Mouse (Mus musculus) cerebellum, adult 2 months (tissue): ENCODE data around the gene Fam114a1.

Experiments
- CTCF ChIP-seq: fragments of 200-500 bp; IDR thresholded peaks from 2 replicates; pipeline ENCODE4 v1.5.1; 2011; ENCODE audit warnings: low read depth, mild to moderate bottlenecking, control low read depth, low read length, moderate library complexity, borderline replicate concordance; ENCODE audit not compliant: insufficient read depth
- POLR2A ChIP-seq: fragments of 200-500 bp; IDR thresholded peaks from 2 replicates; pipeline ENCODE4 v1.6.1; 2011; ENCODE audit warnings: low read length, control low read depth, borderline replicate concordance; ENCODE audit not compliant: insufficient read depth

- TF ChIP-seq CTCF = no peak
- TF ChIP-seq POLR2A = no peak
Observed at GRCm38 (mm10) chr5:65079881-65080280, 110.0 kb downstream of the Fam114a1 start.
